8 mouse cellular contexts compared by ENCODE assay signal in genomic region chr10:75299785-75300418, GRCm38 (mm10). TPM values are rescaled to one million over a fixed set of nuclear protein-coding genes. Genes with fewer than 3 reads are reported as not detected.
DNase-seq lines count a peak whose midpoint lies in the region; ATAC-seq and TF ChIP-seq lines count a peak whose summit lies in the region.

No protein-coding gene starts in this region.

- H3K9ac ChIP-seq in midbrain, embryonic 11.5 days (ENCODE audit: low read length) = no peak overlapping the region

- TF ChIP-seq CTCF in spleen, adult 2 months (IDR thresholded peaks at IDR 0.05; ENCODE audit: extremely low read depth, insufficient read depth, insufficient read length, insufficient replicate concordance) = no peak

- ATAC-seq in midbrain, embryonic 11.5 days (ENCODE audit: low FRiP score) = no peak

- intact Hi-C loops in gastrocnemius, postnatal 14 days (cut with DNase I; ENCODE audit: low total_unique reads) = no loop called here

- peaks cover 29% of the 10 kb centered on the region; the same call in 1 of the 2 replicates for H3K4me1 ChIP-seq in spleen, adult 2 months (ENCODE audit: control insufficient read depth, insufficient read depth, insufficient read length)
- H3K4me1 ChIP-seq in midbrain, embryonic 11.5 days (ENCODE audit: control insufficient read depth, insufficient read depth, low read length) = no peaks in the 10 kb centered on the region

- peak; percentile 29 for DNase-seq in ovary, postnatal 36 days (ENCODE audit: low spot score)
- DNase-seq in ovary, postnatal 10 days (ENCODE audit: low spot score) = no peak
- DNase-seq in adrenal gland, adult 2 months = peak; percentile 84
- peak; percentile 61 for DNase-seq in gastrocnemius, postnatal 14 days
- DNase-seq in kidney, postnatal 4 days = peak; percentile 75 to 82
- DNase-seq in spleen, adult 2 months (ENCODE audit: low read depth in 1 of 2, low spot score in 2 of 2) = peak; percentile 59 to 86
- DNase-seq in layer of hippocampus, adult 9-11 months = no peak
- no peak for DNase-seq in midbrain, embryonic 11.5 days (ENCODE audit: low spot score, missing footprints)

- no peak for TF ChIP-seq POLR2A in spleen, adult 2 months (IDR thresholded peaks at IDR 0.05; ENCODE audit: low read depth, low read length)

- no peaks in the 10 kb centered on the region for H3K36me3 ChIP-seq in spleen, adult 2 months (ENCODE audit: control insufficient read depth, insufficient read depth, low read length)
- 0 out of 2 replicates have a peak, but pooled peaks cover 2% of the 10 kb centered on the region for H3K36me3 ChIP-seq in midbrain, embryonic 11.5 days (ENCODE audit: control insufficient read depth, insufficient read depth, low read length)

- WGBS in spleen, adult 2 months = 24% methylated on average over 5 of the region's 5 CpGs
- 92% methylated on average over 5 of the region's 5 CpGs for WGBS in midbrain, embryonic 11.5 days

- H3K9me3 ChIP-seq in midbrain, embryonic 11.5 days (ENCODE audit: control insufficient read depth, low read length) = no peaks in the 10 kb centered on the region

- no peak overlapping the region for H3K4me3 ChIP-seq in spleen, adult 2 months (ENCODE audit: extremely low read depth, insufficient read depth, insufficient read length)
- no peak overlapping the region for H3K4me3 ChIP-seq in midbrain, embryonic 11.5 days (ENCODE audit: low read depth, low read length)

- H3K27me3 ChIP-seq in spleen, adult 2 months (ENCODE audit: control insufficient read depth, insufficient read depth, low read length) = no peaks in the 10 kb centered on the region
- H3K27me3 ChIP-seq in midbrain, embryonic 11.5 days (ENCODE audit: control insufficient read depth, insufficient read depth, low read length) = no peaks in the 10 kb centered on the region

- H3K27ac ChIP-seq in spleen, adult 2 months (ENCODE audit: insufficient read depth, low read length) = peak overlapping the region; percentile 23; the same call in 1 of the 2 replicates
- no peak overlapping the region for H3K27ac ChIP-seq in midbrain, embryonic 11.5 days (ENCODE audit: low read depth, low read length)

- no peak overlapping the region for H3K4me2 ChIP-seq in midbrain, embryonic 11.5 days

RNA-seq across cellular contexts. Expression of gene Adora2a, which starts 16.8 kb away (rescaled TPM):
- total RNA-seq in adrenal gland, adult 2 months (2021) = 1 to 10 TPM; 2.8 to 5.3 TPM
- polyA plus RNA-seq in adrenal gland, adult 2 months (2012; rRNA removed) = 11.6 and 13.4 TPM in 2 replicates
- total RNA-seq in gastrocnemius, postnatal 14 days (2021) = 1 to 10 TPM; 2.7 to 2.9 TPM
- polyA plus RNA-seq in spleen, adult 2 months (2012; rRNA removed) = 30.8 and 44.2 TPM in 2 replicates
- 2.8 and 4.0 TPM in 2 replicates for polyA plus RNA-seq in midbrain, embryonic 11.5 days (2014; fragmentation: Nextera tagmentation; extraction: Ambion mirVana)

Comparison
In these comparisons a context has a peak if more than half of its experiments do, and no peak if none do; other contexts are left out.
1. DNase-seq: peak in ovary, postnatal 36 days (single experiment), adrenal gland, adult 2 months (single experiment), gastrocnemius, postnatal 14 days (single experiment), kidney, postnatal 4 days (2 of 2) and spleen, adult 2 months (2 of 2); none in ovary, postnatal 10 days (single experiment), layer of hippocampus, adult 9-11 months (single experiment) and midbrain, embryonic 11.5 days (single experiment).